Mouse (Mus musculus) lung, embryonic 14.5 days (tissue): Measurements from ENCODE around the gene Itfg2. TPM values are rescaled to one million over a fixed set of nuclear protein-coding genes. Genes with fewer than 3 reads are reported as not detected.

Experiments used
- ATAC-seq: fragments of 200-750 bp; cut with Nextera tagmentation; 2 replicates; pipeline ENCODE4 v1.8.0; 2017; ENCODE audit warnings: mild to moderate bottlenecking, moderate TSS enrichment, moderate library complexity; ENCODE audit not compliant: insufficient read depth
- DNase-seq: peaks from one replicate; pipeline ENCODE4 v3.0.0-alpha.2; 2015
- H3K27ac ChIP-seq: fragments of 300-500 bp; sonication (generic); 2 replicates; pipeline ENCODE4 v1.5.1; 2014; ENCODE audit warnings: low read depth, mild to moderate bottlenecking, moderate library complexity
- H3K27me3 ChIP-seq: fragments of 300-500 bp; sonication (generic); 2 replicates; pipeline ENCODE4 v1.6.1; 2014; ENCODE audit warnings: low read length, control low read depth; ENCODE audit not compliant: insufficient read depth
- H3K36me3 ChIP-seq: fragments of 300-500 bp; sonication (generic); 2 replicates; pipeline ENCODE4 v1.6.1; 2014; ENCODE audit warnings: control low read depth; ENCODE audit not compliant: insufficient read depth
- H3K4me1 ChIP-seq: fragments of 300-500 bp; sonication (generic); 2 replicates; pipeline ENCODE4 v1.6.1; 2014; ENCODE audit warnings: antibody characterized with exemption, control low read depth; ENCODE audit not compliant: insufficient read depth
- H3K4me2 ChIP-seq: fragments of 300-500 bp; sonication (generic); 2 replicates; pipeline ENCODE4 v1.6.1; 2014; ENCODE audit warnings: mild to moderate bottlenecking
- H3K4me3 ChIP-seq: fragments of 300-500 bp; sonication (generic); 2 replicates; pipeline ENCODE4 v1.5.1; 2014; ENCODE audit warnings: low read depth, low read length
- H3K9ac ChIP-seq: fragments of 300-500 bp; sonication (generic); 2 replicates; pipeline ENCODE4 v1.6.1; 2014
- H3K9me3 ChIP-seq: fragments of 300-500 bp; sonication (generic); 2 replicates; pipeline ENCODE4 v1.6.1; 2016; ENCODE audit warnings: low read depth, low read length, control low read depth
- CTCF ChIP-seq: IDR thresholded peaks from 2 replicates; pipeline ENCODE4 v1.5.1; 2016; ENCODE audit warnings: antibody characterized with exemption, low read depth
- WGBS: fragments of 180-500 bp; shearing (Covaris S2); extraction: QIAGEN DNeasy Blood & Tissue Kit; methylation state at CpG from one replicate; pipeline ENCODE4 v1.1.7; 2014; 5-methylcytosine and 5-hydroxymethylcytosine counted together
- polyA plus RNA-seq: library from polyadenylated mRNA; unstranded; fragments of >200 nt; fragmentation: Nextera tagmentation; extraction: Ambion mirVana; gene quantifications from 2 replicates; pipeline ENCODE4 v1.2.1, GENCODE M21; 2014

Itfg2 gene
- polyA plus RNA-seq, 1 experiment from 2014 or later = 41.4 TPM

- Histone ChIP-seq H3K4me3 (no peak overlapping the region), H3K4me1 (0 out of 2 replicates have a peak, but pooled peaks cover 5% of the 10 kb centered on the region), H3K36me3 (0 out of 2 replicates have a peak, but pooled peaks cover 2% of the 10 kb centered on the region), H3K9me3 (no peaks in the 10 kb centered on the region), H3K27ac (no peak overlapping the region), H3K27me3 (no peaks in the 10 kb centered on the region), H3K9ac (no peak overlapping the region), H3K4me2 (no peak overlapping the region)
- WGBS = 85% methylated on average over 3 of the region's 3 CpGs
- ATAC-seq (no peak), DNase-seq (no peak)
- no peak for TF ChIP-seq CTCF
Observed at GRCm38 (mm10) chr6:128421480-128421879, 3.3 kb downstream of the Itfg2 start.

- Histone ChIP-seq H3K27ac (no peak overlapping the region), H3K9me3 (no peaks in the 10 kb centered on the region), H3K4me2 (no peak overlapping the region), H3K9ac (no peak overlapping the region), H3K27me3 (no peaks in the 10 kb centered on the region), H3K36me3 (0 out of 2 replicates have a peak, but pooled peaks cover 2% of the 10 kb centered on the region), H3K4me1 (0 out of 2 replicates have a peak, but pooled peaks cover 5% of the 10 kb centered on the region), H3K4me3 (no peak overlapping the region)
- DNase-seq = no peak
- WGBS = 99% methylated on average over 2 of the region's 2 CpGs
- TF ChIP-seq CTCF = no peak
- no peak for ATAC-seq
Observed at GRCm38 (mm10) chr6:128421036-128421435, 3.7 kb downstream of the Itfg2 start.

- Histone ChIP-seq H3K4me3 (no peak overlapping the region), H3K4me1 (no peaks in the 10 kb centered on the region), H3K27ac (no peak overlapping the region), H3K27me3 (no peaks in the 10 kb centered on the region), H3K4me2 (no peak overlapping the region), H3K36me3 (peaks cover 9% of the 10 kb centered on the region; the same call in 1 of the 2 replicates), H3K9ac (no peak overlapping the region), H3K9me3 (no peaks in the 10 kb centered on the region)
- no peak for ATAC-seq
- WGBS = 88% methylated on average over 1 of the region's 1 CpGs
- no peak for DNase-seq
- no peak for TF ChIP-seq CTCF
Observed at GRCm38 (mm10) chr6:128418076-128418475, 6.7 kb downstream of the Itfg2 start.

GRCm38 (mm10) chr6:128416169-128416568 is 8.6 kb downstream of the Itfg2 start:
- Histone ChIP-seq H3K27me3 (no peaks in the 10 kb centered on the region), H3K4me1 (no peaks in the 10 kb centered on the region), H3K36me3 (peaks cover 27% of the 10 kb centered on the region), H3K4me2 (no peak overlapping the region), H3K27ac (no peak overlapping the region), H3K9ac (no peak overlapping the region), H3K4me3 (no peak overlapping the region), H3K9me3 (no peaks in the 10 kb centered on the region)
- no peak for TF ChIP-seq CTCF
- DNase-seq = no peak
- 74% methylated on average over 5 of the region's 5 CpGs for WGBS
- ATAC-seq = no peak

- H3K4me1 ChIP-seq = no peaks in the 10 kb centered on the region
- no peak overlapping the region for H3K9ac ChIP-seq
- no peaks in the 10 kb centered on the region for H3K27me3 ChIP-seq
- DNase-seq (peak; percentile 88), ATAC-seq (peak; percentile 65; the same call in 1 of the 2 replicates)
- peak; percentile 94 for TF ChIP-seq CTCF
- H3K36me3 ChIP-seq = peaks cover 69% of the 10 kb centered on the region
- whole genome bisulfite sequencing = 17% methylated on average over 3 of the region's 3 CpGs
- H3K9me3 ChIP-seq = no peaks in the 10 kb centered on the region
- H3K27ac ChIP-seq = no peak overlapping the region
- H3K4me2 ChIP-seq = no peak overlapping the region
- no peak overlapping the region for H3K4me3 ChIP-seq
Observed at GRCm38 (mm10) chr6:128411115-128411514, 13.6 kb downstream of the Itfg2 start.

- Histone ChIP-seq H3K9me3 (no peaks in the 10 kb centered on the region), H3K9ac (no peak overlapping the region), H3K27me3 (no peaks in the 10 kb centered on the region), H3K4me2 (no peak overlapping the region), H3K4me1 (no peaks in the 10 kb centered on the region), H3K36me3 (peaks cover 68% of the 10 kb centered on the region), H3K4me3 (no peak overlapping the region), H3K27ac (no peak overlapping the region)
- ATAC-seq = no peak
- TF ChIP-seq CTCF = no peak
- 90% methylated on average over 13 of the region's 13 CpGs for WGBS
- no peak for DNase-seq
Observed at GRCm38 (mm10) chr6:128410305-128410704, 14.4 kb downstream of the Itfg2 start.

- H3K9me3 ChIP-seq = no peaks in the 10 kb centered on the region
- no peaks in the 10 kb centered on the region for H3K4me1 ChIP-seq
- 85% methylated on average over 7 of the region's 7 CpGs for WGBS
- ATAC-seq (no peak), DNase-seq (no peak)
- no peak overlapping the region for H3K27ac ChIP-seq
- H3K4me3 ChIP-seq = no peak overlapping the region
- no peak for TF ChIP-seq CTCF
- H3K27me3 ChIP-seq = no peaks in the 10 kb centered on the region
- H3K36me3 ChIP-seq = peaks cover 68% of the 10 kb centered on the region
- H3K4me2 ChIP-seq = no peak overlapping the region
- no peak overlapping the region for H3K9ac ChIP-seq
Observed at GRCm38 (mm10) chr6:128408544-128409125, 16.1 kb downstream of the Itfg2 start.

GRCm38 (mm10) chr6:128404708-128405107 is 20.0 kb downstream of the Itfg2 start:
- Histone ChIP-seq H3K4me3 (no peak overlapping the region), H3K36me3 (peaks cover 34% of the 10 kb centered on the region), H3K27me3 (no peaks in the 10 kb centered on the region), H3K27ac (no peak overlapping the region), H3K9ac (no peak overlapping the region), H3K4me1 (no peaks in the 10 kb centered on the region), H3K9me3 (no peaks in the 10 kb centered on the region), H3K4me2 (no peak overlapping the region)
- WGBS = 51% methylated on average over 5 of the region's 5 CpGs
- no peak for TF ChIP-seq CTCF
- peak; percentile 15 for DNase-seq
- ATAC-seq = no peak
